In genomic region chr15:99214941-99215340, GRCm38 (mm10) we compare ENCODE assay signal across 9 mouse cellular contexts. TPM values are rescaled to one million over a fixed set of nuclear protein-coding genes. Genes with fewer than 3 reads are reported as not detected.
DNase-seq lines count a peak whose midpoint lies in the region; ATAC-seq and TF ChIP-seq lines count a peak whose summit lies in the region.
"Had no signal": no experiment of that assay in that cellular context is flagged by ENCODE, and none has a peak within 500 bp of the region (broad histone marks: within the 10 kb centered on the region; RNA-seq: fewer than 3 reads in every experiment).

No protein-coding gene starts in this region.

- TF ChIP-seq POLR2A in MEL (IDR thresholded peaks at IDR 0.05; ENCODE audit: control insufficient read depth in 1 of 2, insufficient read depth in 1 of 2, low read depth in 1 of 2, low read length in 2 of 2, poor library complexity in 1 of 2) = no peak

- no peaks in the 10 kb centered on the region for H3K79me2 ChIP-seq in MEL (ENCODE audit: control insufficient read depth, insufficient read depth, low read length, poor library complexity)

- no peak overlapping the region for H3K4me3 ChIP-seq in MEL (ENCODE audit: control insufficient read depth in 1 of 2, insufficient read depth in 1 of 2, low read depth in 2 of 2, low read length in 2 of 2)
- H3K4me3 ChIP-seq in kidney, postnatal 0 days (replicated peaks; ENCODE audit: low read depth, low read length) = no peak overlapping the region
- H3K4me3 ChIP-seq: lung, embryonic 15.5 days had no signal

- H3K9me3 ChIP-seq in MEL (replicated peaks; ENCODE audit: insufficient read depth, low read length) = no peaks in the 10 kb centered on the region
- H3K9me3 ChIP-seq in kidney, postnatal 0 days (replicated peaks; ENCODE audit: low read length) = no peaks in the 10 kb centered on the region
- H3K9me3 ChIP-seq: lung, embryonic 15.5 days had no signal

- H3K36me3 ChIP-seq in MEL (ENCODE audit: control insufficient read depth in 1 of 2, insufficient read depth in 2 of 2, low read length in 2 of 2) = peaks cover 0 to 4% of the 10 kb centered on the region in 2 experiments; a peak in 2 of 4 replicates
- peaks cover 32% of the 10 kb centered on the region for H3K36me3 ChIP-seq in kidney, postnatal 0 days (ENCODE audit: insufficient read depth, low read length)

- peaks cover 2 to 11% of the 10 kb centered on the region in 2 experiments; a peak in 2 of 4 replicates for H3K4me1 ChIP-seq in MEL (ENCODE audit: control insufficient read depth in 1 of 2, insufficient read depth in 2 of 2, low read length in 2 of 2)
- no peaks in the 10 kb centered on the region for H3K4me1 ChIP-seq in kidney, postnatal 0 days (replicated peaks; ENCODE audit: insufficient read depth, low read length)
- H3K4me1 ChIP-seq: lung, embryonic 15.5 days had no signal

- no peak for ATAC-seq in kidney, postnatal 0 days (replicated peaks; ENCODE audit: low FRiP score, low read depth)

- peak; percentile 78 to 91 (median 80) for TF ChIP-seq CTCF in MEL (IDR thresholded peaks at IDR 0.05 in 2 of 3, conservative IDR thresholded peaks at IDR 0.05 in 1 of 3; ENCODE audit: control insufficient read depth in 1 of 3, insufficient read depth in 1 of 3, low read depth in 2 of 3, low read length in 3 of 3, poor library complexity in 1 of 3, severe bottlenecking in 1 of 3)
- peak; percentile 64 for TF ChIP-seq CTCF in kidney, postnatal 0 days (IDR thresholded peaks at IDR 0.05; ENCODE audit: low read depth)

- H3K27ac ChIP-seq in MEL (ENCODE audit: control insufficient read depth, low read depth, low read length) = no peak overlapping the region
- no peak overlapping the region for H3K27ac ChIP-seq in kidney, postnatal 0 days
- H3K27ac ChIP-seq: lung, embryonic 15.5 days had no signal

- no peak overlapping the region for H3K9ac ChIP-seq in MEL (ENCODE audit: control insufficient read depth, low read depth, low read length, poor library complexity, severe bottlenecking)
- H3K9ac ChIP-seq in kidney, postnatal 0 days (ENCODE audit: low read depth, low read length) = no peak overlapping the region
- H3K9ac ChIP-seq: lung, embryonic 15.5 days had no signal

- DNase-seq in kidney, adult 18-20 months = peak; percentile 36
- no peak for DNase-seq in kidney, adult 11 months
- peak; percentile 83 for DNase-seq in MEL (ENCODE audit: low read depth, low spot score)
- DNase-seq in kidney, postnatal 0 days (ENCODE audit: low spot score) = peak; percentile 25
- peak; percentile 47 for DNase-seq in retina, embryonic 14.5 days (ENCODE audit: low spot score)
- DNase-seq in gastrocnemius, adult 8-10 months (ENCODE audit: low spot score in 2 of 2) = no peak
- no peak for DNase-seq in cerebellum, postnatal 4 days (ENCODE audit: low spot score in 2 of 2)
- DNase-seq in cerebellum, postnatal 10 days = no peak

- whole genome bisulfite sequencing in kidney, postnatal 0 days = 83% methylated on average over 2 of the region's 2 CpGs

- peak; percentile 68 for TF ChIP-seq RAD21 in MEL (IDR thresholded peaks at IDR 0.05; ENCODE audit: low read depth, low read length)

- peaks cover under 1 to 3% of the 10 kb centered on the region in 2 experiments; a peak in 3 of 4 replicates for H3K27me3 ChIP-seq in MEL (ENCODE audit: control insufficient read depth in 1 of 2, insufficient read depth in 2 of 2, low read length in 2 of 2)
- H3K27me3 ChIP-seq in kidney, postnatal 0 days (ENCODE audit: insufficient read depth, low read length) = peaks cover 6% of the 10 kb centered on the region; the same call in 1 of the 2 replicates

- no peak for TF ChIP-seq EP300 in MEL (IDR thresholded peaks at IDR 0.05; ENCODE audit: low read depth in 1 of 2, low read length in 2 of 2)

- H3K4me2 ChIP-seq in kidney, postnatal 0 days (ENCODE audit: low read length) = no peak overlapping the region
- H3K4me2 ChIP-seq: lung, embryonic 15.5 days had no signal

TF ChIP-seq in MEL, 35 proteins besides CTCF, POLR2A, EP300 and RAD21:
- TF ChIP-seq GATA1 (IDR thresholded peaks at IDR 0.05; ENCODE audit: low read depth, low read length) = no peak
- no peak for TF ChIP-seq MAZ (IDR thresholded peaks at IDR 0.05; ENCODE audit: low read depth, low read length)
- TF ChIP-seq MEF2A (IDR thresholded peaks at IDR 0.05; ENCODE audit: extremely low read depth, insufficient replicate concordance, low read depth, low read length, poor library complexity, severe bottlenecking) = no peak
- TF ChIP-seq BHLHE40 (IDR thresholded peaks at IDR 0.05; ENCODE audit: borderline replicate concordance, low read depth, low read length) = no peak
- 0 out of 2 replicates have a peak, but pooled peaks have one; percentile 20 for TF ChIP-seq NRF1 (IDR thresholded peaks at IDR 0.05; ENCODE audit: insufficient read depth, low read depth, low read length, poor library complexity, severe bottlenecking)
- TF ChIP-seq SMC3 (IDR thresholded peaks at IDR 0.05; ENCODE audit: low read depth, low read length) = peak; percentile 94
- peak; percentile 72 for TF ChIP-seq ZC3H11A (IDR thresholded peaks at IDR 0.05; ENCODE audit: low read depth, low read length)
- no peak for TF ChIP-seq MYC (IDR thresholded peaks at IDR 0.05; ENCODE audit: low read depth, low read length)
- peak; percentile 22; the same call in 1 of the 2 replicates for TF ChIP-seq TCF12 (IDR thresholded peaks at IDR 0.05; ENCODE audit: low read depth, low read length)
- 0 out of 2 replicates have a peak, but pooled peaks have one; percentile 26 for TF ChIP-seq TBP (IDR thresholded peaks at IDR 0.05; ENCODE audit: low read depth, low read length)
- TF ChIP-seq CHD2 (IDR thresholded peaks at IDR 0.05; ENCODE audit: low read length) = no peak
TF ChIP-seq in MEL: peak in this region for 5.

RNA-seq across cellular contexts. Expression of gene Kcnh3, which starts 9.7 kb away (rescaled TPM):
- 0.15 and 0.16 TPM in 2 replicates for total RNA-seq in MEL (2012; rRNA removed)
- polyA plus RNA-seq in MEL (2012; ENCODE audit: insufficient read depth in 1 of 2, insufficient read length in 2 of 2, low read depth in 1 of 2, low replicate concordance in 2 of 2, missing spikeins in 1 of 2) = 1 to 10 TPM in 1 of 2 experiments, not detected in 1; 1.3 TPM
- 0.32 and 0.55 TPM in 2 replicates for polyA plus RNA-seq in kidney, postnatal 0 days (2015; fragmentation: Nextera tagmentation; extraction: Ambion mirVana)
- total RNA-seq in gastrocnemius, adult 8-10 months (2022) = not detected

RNA-seq across cellular contexts. Expression of gene Mcrs1, which starts 36.8 kb away (rescaled TPM):
- total RNA-seq in MEL (2012; rRNA removed) = 113 and 131 TPM in 2 replicates
- polyA plus RNA-seq in MEL (2012; ENCODE audit: insufficient read depth in 1 of 2, insufficient read length in 2 of 2, low read depth in 1 of 2, low replicate concordance in 2 of 2, missing spikeins in 1 of 2) = 100 to 1,000 TPM in 1 of 2 experiments, not detected in 1; 124 TPM
- polyA plus RNA-seq in kidney, postnatal 0 days (2015; fragmentation: Nextera tagmentation; extraction: Ambion mirVana) = 135 and 138 TPM in 2 replicates
- 10 to 100 TPM; 18.8 to 34.0 (median 26.1) TPM for total RNA-seq in gastrocnemius, adult 8-10 months (2022)

Comparison
In these comparisons a context has a peak if more than half of its experiments do, and no peak if none do; other contexts are left out.
1. DNase-seq: peak in kidney, adult 18-20 months (single experiment), MEL (single experiment), kidney, postnatal 0 days (single experiment) and retina, embryonic 14.5 days (single experiment); none in kidney, adult 11 months (single experiment), gastrocnemius, adult 8-10 months (0 of 2), cerebellum, postnatal 4 days (0 of 2) and cerebellum, postnatal 10 days (0 of 2).